Mouse (Mus musculus) hindbrain, embryonic 11.5 days (tissue): ENCODE results near the gene Sp7. TPM values are rescaled to one million over a fixed set of nuclear protein-coding genes. Genes with fewer than 3 reads are reported as not detected.

Experiments used
- ATAC-seq: fragments of 200-750 bp; cut with Nextera tagmentation; 2 replicates; pipeline ENCODE4 v1.8.0; 2017; ENCODE audit warnings: mild to moderate bottlenecking, moderate TSS enrichment, moderate library complexity; ENCODE audit not compliant: low FRiP score
- DNase-seq: peaks from one replicate; pipeline ENCODE4 v3.0.0-alpha.2; 2015; ENCODE audit warnings: low spot score
- H3K27ac ChIP-seq: fragments of 300-500 bp; sonication (generic); 2 replicates; pipeline ENCODE4 v1.5.1; 2014; ENCODE audit warnings: mild to moderate bottlenecking, low read depth, low read length
- H3K27me3 ChIP-seq: fragments of 300-500 bp; sonication (generic); 2 replicates; pipeline ENCODE4 v1.6.1; 2014; ENCODE audit warnings: mild to moderate bottlenecking, low read length, moderate library complexity, mixed read lengths; ENCODE audit not compliant: control insufficient read depth, insufficient read depth
- H3K36me3 ChIP-seq: fragments of 300-500 bp; sonication (generic); 2 replicates; pipeline ENCODE4 v1.6.1; 2014; ENCODE audit warnings: mild to moderate bottlenecking, low read length, moderate library complexity, mixed read lengths; ENCODE audit not compliant: control insufficient read depth, insufficient read depth
- H3K4me1 ChIP-seq: fragments of 300-500 bp; sonication (generic); replicated peaks from 2 replicates; pipeline ENCODE4 v1.6.1; 2014; ENCODE audit warnings: low read length, mixed read lengths; ENCODE audit not compliant: control insufficient read depth, insufficient read depth
- H3K4me2 ChIP-seq: fragments of 300-500 bp; sonication (generic); replicated peaks from 2 replicates; pipeline ENCODE4 v1.6.1; 2014; ENCODE audit warnings: mild to moderate bottlenecking, low read depth, low read length
- H3K4me3 ChIP-seq: fragments of 300-500 bp; sonication (generic); 2 replicates; pipeline ENCODE4 v1.5.1; 2014; ENCODE audit warnings: low read depth, low read length
- H3K9ac ChIP-seq: fragments of 300-500 bp; sonication (generic); 2 replicates; pipeline ENCODE4 v1.6.1; 2014; ENCODE audit warnings: low read depth, low read length
- H3K9me3 ChIP-seq: fragments of 300-500 bp; sonication (generic); 2 replicates; pipeline ENCODE4 v1.6.1; 2016; ENCODE audit warnings: low read length; ENCODE audit not compliant: control insufficient read depth
- WGBS: fragments of 180-500 bp; shearing (Covaris S2); extraction: QIAGEN DNeasy Blood & Tissue Kit; methylation state at CpG from one replicate; pipeline ENCODE4 v1.1.7; 2014; 5-methylcytosine and 5-hydroxymethylcytosine counted together
- polyA plus RNA-seq: library from polyadenylated mRNA; unstranded; fragments of >200 nt; fragmentation: Nextera tagmentation; extraction: Ambion mirVana; gene quantifications from 2 replicates; pipeline ENCODE4 v1.2.1, GENCODE M21; 2014

Sp7 gene
- polyA plus RNA-seq, 1 experiment from 2014 or later, result 0.99 TPM

- H3K27ac ChIP-seq, result peak within 1 kb of the TSS; percentile 94
- H3K4me1 ChIP-seq, result 0 out of 2 replicates have a peak, but pooled peaks cover 2% of the 10 kb centered on the region
- under 1% methylated on average over 37 of the region's 38 CpGs for WGBS
Observed at GRCm38 (mm10) chr15:102405489-102406195, 38.7 kb upstream of the Sp7 start, which contains the start of gene Sp1. Gene Sp1 (plus strand): TSS chr15:102406143.

GRCm38 (mm10) chr15:102404608-102405488, 37.9 kb upstream of the Sp7 start:
- Histone ChIP-seq H3K4me3 (peak overlapping the region; percentile 41), H3K27me3 (no peaks in the 10 kb centered on the region), H3K9me3 (no peaks in the 10 kb centered on the region), H3K36me3 (peaks cover 16% of the 10 kb centered on the region), H3K9ac (peak overlapping the region; percentile 55), H3K4me1 (peaks cover 2% of the 10 kb centered on the region; the same call in 1 of the 2 replicates), H3K27ac (peak overlapping the region; percentile 94), H3K4me2 (peak overlapping the region; percentile 41)
- DNase-seq, result no peak
- WGBS, result 17% methylated on average over 34 of the region's 34 CpGs
- ATAC-seq, result no peak

More at GRCm38 (mm10) chr15:102405489-102406195, 38.7 kb upstream of the Sp7 start, which contains the start of gene Sp1:
- Histone ChIP-seq H3K4me2 (peak within 1 kb of the TSS; percentile 41), H3K36me3 (peaks cover 24% of the 10 kb centered on the region), H3K9me3 (no peaks in the 10 kb centered on the region), H3K4me3 (peak within 1 kb of the TSS; percentile 91), H3K27me3 (no peaks in the 10 kb centered on the region), H3K9ac (peak within 1 kb of the TSS; percentile 94)
- peak; percentile 99 for ATAC-seq
- DNase-seq, result peak; percentile 97

DNA sequence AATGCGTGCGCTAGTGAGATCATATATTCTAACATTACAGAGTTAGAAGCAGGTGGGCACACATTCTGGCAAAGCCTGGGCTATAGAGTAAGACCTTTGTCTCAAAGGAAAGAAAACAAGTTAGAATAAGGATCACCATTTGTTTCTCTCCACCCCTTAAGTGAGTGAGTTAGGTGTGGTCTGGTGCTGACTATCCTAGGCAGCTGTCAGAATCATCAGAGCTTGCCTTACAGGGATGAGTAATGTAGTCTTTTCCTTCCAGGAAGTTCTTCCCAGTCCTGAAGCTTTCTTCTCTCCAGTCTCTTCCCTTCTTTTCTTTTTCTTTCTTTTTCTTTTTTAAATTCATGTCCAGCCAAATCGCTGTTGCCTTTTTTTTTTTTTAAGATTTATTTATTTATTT, 35.2 kb upstream of the Sp7 start:
- no peak overlapping the region for H3K27ac ChIP-seq

DNA sequence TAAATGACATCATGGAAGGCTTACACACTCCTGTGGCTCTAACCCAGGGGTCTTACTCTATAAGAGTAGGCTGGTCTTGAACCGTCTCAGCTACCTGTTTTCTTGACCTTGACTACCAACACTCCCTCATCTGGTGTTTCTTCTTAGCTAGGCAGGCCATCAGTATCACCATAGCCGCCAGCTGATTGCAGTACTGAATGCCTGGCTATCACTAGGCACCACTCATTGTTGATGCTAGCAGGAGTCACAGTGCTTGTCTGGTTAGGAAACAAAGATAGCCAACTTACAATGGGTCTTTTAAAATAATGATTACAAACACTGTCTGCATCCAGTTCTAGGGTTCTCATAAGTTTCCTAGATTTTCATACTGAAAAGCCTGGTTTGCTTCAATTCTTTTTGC, 34.3 kb upstream of the Sp7 start:
- no peak overlapping the region for H3K4me3 ChIP-seq
- H3K36me3 ChIP-seq, result no peaks in the 10 kb centered on the region
- H3K9me3 ChIP-seq, result no peaks in the 10 kb centered on the region
- no peaks in the 10 kb centered on the region; the same call in 1 of the 2 replicates for H3K4me1 ChIP-seq
- ATAC-seq, result no peak
- no peak for DNase-seq
- 67% methylated on average over 2 of the region's 2 CpGs for WGBS
- H3K9ac ChIP-seq, result no peak overlapping the region
- no peak overlapping the region for H3K4me2 ChIP-seq
- no peaks in the 10 kb centered on the region for H3K27me3 ChIP-seq
- H3K27ac ChIP-seq, result no peak overlapping the region

More for the DNA sequence above, 35.2 kb upstream of the Sp7 start:
- Histone ChIP-seq H3K36me3 (no peaks in the 10 kb centered on the region), H3K4me1 (peaks cover 1% of the 10 kb centered on the region; the same call in 1 of the 2 replicates), H3K9me3 (no peaks in the 10 kb centered on the region), H3K9ac (no peak overlapping the region), H3K27me3 (no peaks in the 10 kb centered on the region), H3K4me3 (no peak overlapping the region), H3K4me2 (no peak overlapping the region)
- no peak for ATAC-seq
- DNase-seq, result no peak
- WGBS, result 97% methylated on average over 3 of the region's 3 CpGs

DNA sequence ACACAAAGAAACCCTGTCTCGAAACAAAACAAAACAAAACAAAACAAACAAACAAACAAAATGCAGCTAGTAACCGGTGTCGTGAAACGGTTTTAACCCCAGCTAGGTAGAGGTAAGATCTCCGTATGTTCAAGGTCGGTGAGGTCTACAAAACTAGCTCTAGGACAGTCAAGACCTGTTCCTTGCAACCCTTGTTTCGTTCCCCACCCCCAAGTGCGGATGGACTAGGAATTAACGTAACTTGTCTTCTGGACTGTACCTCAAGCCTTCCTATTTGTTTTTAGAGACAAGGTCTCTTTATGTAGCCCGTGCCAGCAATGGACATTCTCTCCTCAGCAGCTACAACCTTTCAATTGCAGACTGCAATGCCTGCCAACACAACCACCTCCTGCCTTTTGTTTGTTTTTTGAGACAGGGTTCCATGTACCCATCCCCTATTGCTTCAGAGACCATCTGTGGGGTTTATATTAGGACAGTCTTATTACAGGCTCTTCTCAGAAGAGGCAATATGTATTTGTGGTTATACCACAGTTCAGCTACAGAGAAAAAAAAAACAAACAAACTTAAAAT, 33.6 kb upstream of the Sp7 start:
- no peak overlapping the region for H3K4me2 ChIP-seq
- no peaks in the 10 kb centered on the region for H3K9me3 ChIP-seq
- 82% methylated on average over 10 of the region's 10 CpGs for WGBS
- ATAC-seq (no peak), DNase-seq (no peak)
- no peak overlapping the region for H3K9ac ChIP-seq
- no peak overlapping the region for H3K4me3 ChIP-seq
- no peaks in the 10 kb centered on the region for H3K36me3 ChIP-seq
- H3K27ac ChIP-seq, result no peak overlapping the region
- no peaks in the 10 kb centered on the region; the same call in 1 of the 2 replicates for H3K4me1 ChIP-seq
- H3K27me3 ChIP-seq, result no peaks in the 10 kb centered on the region

DNA sequence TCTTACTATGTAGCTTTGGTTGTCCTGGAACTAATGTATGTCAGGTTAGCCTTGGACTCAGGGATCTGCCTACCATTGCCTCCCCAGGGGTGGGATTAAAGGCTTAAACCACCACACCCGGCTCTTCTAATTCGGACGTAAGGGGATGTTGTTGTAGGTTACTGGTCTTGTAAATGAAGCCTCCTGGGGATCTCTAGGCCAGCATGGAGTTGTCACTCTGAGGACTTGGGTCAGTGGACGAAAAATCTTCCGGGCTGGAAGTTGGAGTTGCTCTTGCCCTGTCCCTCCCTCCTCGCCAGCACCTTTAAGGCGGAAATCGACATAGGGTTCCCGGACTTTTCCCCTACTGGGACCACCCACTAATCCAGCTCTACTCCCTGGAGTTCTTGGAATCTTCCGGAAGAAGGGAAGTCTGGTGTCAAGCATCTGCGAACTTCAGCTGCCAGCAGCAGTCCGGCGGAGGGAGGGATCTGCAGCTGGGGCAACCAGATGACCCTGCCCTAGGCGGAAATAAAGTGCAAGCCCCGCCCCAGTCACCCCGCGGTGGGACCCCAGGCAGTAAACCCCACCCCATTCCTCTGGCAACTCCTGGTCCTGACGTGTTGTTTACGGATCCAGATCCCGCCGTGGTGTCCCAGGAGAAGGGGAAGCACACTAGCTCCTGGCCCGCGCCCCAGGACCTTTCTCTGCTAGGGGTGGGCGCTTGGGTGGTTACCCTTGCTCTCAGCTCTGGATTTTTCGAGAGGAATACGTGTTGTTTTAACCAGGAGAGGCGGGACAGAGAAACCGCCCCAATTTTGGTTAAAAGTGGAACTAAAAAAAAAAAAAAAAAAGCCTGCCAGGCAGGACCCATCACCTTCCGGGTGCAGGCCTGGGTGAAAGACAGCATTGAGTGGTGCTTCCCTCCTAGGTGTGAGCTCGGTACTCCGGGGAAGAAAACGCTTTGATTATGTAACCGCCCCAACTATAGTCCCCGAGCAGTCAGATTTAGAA, 32.5 kb upstream of the Sp7 start:
- peak; percentile 68 for ATAC-seq

GRCm38 (mm10) chr15:102398629-102399028, 31.6 kb upstream of the Sp7 start:
- Histone ChIP-seq H3K4me1 (no peaks in the 10 kb centered on the region; the same call in 1 of the 2 replicates), H3K36me3 (no peaks in the 10 kb centered on the region), H3K27ac (no peak overlapping the region), H3K4me2 (no peak overlapping the region), H3K4me3 (no peak overlapping the region), H3K9me3 (no peaks in the 10 kb centered on the region), H3K9ac (no peak overlapping the region), H3K27me3 (no peaks in the 10 kb centered on the region)
- WGBS, result 23% methylated on average over 5 of the region's 5 CpGs
- DNase-seq, result no peak
- no peak for ATAC-seq

More for the DNA sequence above, 32.5 kb upstream of the Sp7 start:
- no peaks in the 10 kb centered on the region for H3K36me3 ChIP-seq
- no peaks in the 10 kb centered on the region for H3K27me3 ChIP-seq
- H3K27ac ChIP-seq, result 0 out of 2 replicates have a peak overlapping the region, but pooled peaks have one; percentile 27
- WGBS, result 4% methylated on average over 34 of the region's 34 CpGs
- no peaks in the 10 kb centered on the region; the same call in 1 of the 2 replicates for H3K4me1 ChIP-seq
- H3K9ac ChIP-seq, result peak overlapping the region; percentile 63
- DNase-seq, result peak; percentile 75
- no peaks in the 10 kb centered on the region for H3K9me3 ChIP-seq
- H3K4me2 ChIP-seq, result peak overlapping the region; percentile 80
- peak overlapping the region; percentile 37 for H3K4me3 ChIP-seq
